Mouse (Mus musculus) 3T3-L1 (cell line): Measurements from ENCODE around the gene Urod.

Experiments used
- DNase-seq: peaks from one replicate; pipeline ENCODE4 v3.0.0-alpha.2; 2015; ENCODE audit warnings: low read depth, low spot score

Gene Urod

GRCm38 (mm10) chr4:116993672-116994621, at the start of gene Urod:
Gene Urod, minus strand, starts transcription at chr4:116994413.
- peak; percentile 95 for DNase-seq

GRCm38 (mm10) chr4:117041283-117041721, 47.1 kb upstream of the Urod start:
- DNase-seq: peak; percentile 12

GRCm38 (mm10) chr4:117040791-117041190, 46.6 kb upstream of the Urod start:
- DNase-seq: no peak

- DNase-seq: peak; percentile 33
Observed at GRCm38 (mm10) chr4:117039925-117040687, 45.9 kb upstream of the Urod start.

- DNase-seq: peak; percentile 8
Observed at GRCm38 (mm10) chr4:117031105-117031504, 36.9 kb upstream of the Urod start.

GRCm38 (mm10) chr4:117023469-117023868, 29.3 kb upstream of the Urod start:
- no peak for DNase-seq

GRCm38 (mm10) chr4:117019206-117020134, 25.3 kb upstream of the Urod start, which contains the start of gene Eif2b3:
Gene Eif2b3, plus strand, starts transcription at chr4:117019402.
- DNase-seq: peak; percentile 90

GRCm38 (mm10) chr4:117018327-117018726, 24.1 kb upstream of the Urod start:
- no peak for DNase-seq

- DNase-seq: peak; percentile 48
Observed at GRCm38 (mm10) chr4:117017738-117018137, 23.5 kb upstream of the Urod start.

- no peak for DNase-seq
Observed at GRCm38 (mm10) chr4:117014901-117015415, 20.7 kb upstream of the Urod start.

GRCm38 (mm10) chr4:117013596-117013995, 19.4 kb upstream of the Urod start:
- DNase-seq: peak; percentile 10

GRCm38 (mm10) chr4:117010231-117010630, 16.0 kb upstream of the Urod start:
- DNase-seq: peak; percentile 27

GRCm38 (mm10) chr4:117007058-117007457, 12.8 kb upstream of the Urod start:
- DNase-seq: no peak

GRCm38 (mm10) chr4:117005611-117006400, 11.6 kb upstream of the Urod start:
- DNase-seq: no peak

GRCm38 (mm10) chr4:117004649-117005048, 10.4 kb upstream of the Urod start:
- no peak for DNase-seq

- DNase-seq: peak; percentile 75
Observed at GRCm38 (mm10) chr4:117002543-117003521, 8.6 kb upstream of the Urod start.

GRCm38 (mm10) chr4:117001957-117002356, 7.7 kb upstream of the Urod start:
- DNase-seq: no peak

GRCm38 (mm10) chr4:116999513-117000154, 5.4 kb upstream of the Urod start:
- no peak for DNase-seq

- DNase-seq: peak; percentile 42
Observed at GRCm38 (mm10) chr4:116995798-116996135, 1.6 kb upstream of the Urod start.
